Comparison of ENCODE assay signal across 30 mouse cellular contexts in genomic region chr17:9631081-9631480, GRCm38 (mm10). TPM values are rescaled to one million over a fixed set of nuclear protein-coding genes. Genes with fewer than 3 reads are reported as not detected.
A peak's percentile ranks its signal among the peaks of the same experiment; 100 is the strongest.
DNase-seq lines count a peak whose midpoint lies in the region; ATAC-seq lines count a peak whose summit lies in the region.
"Had no signal": no experiment of that assay in that cellular context is flagged by ENCODE, and none has a peak within 500 bp of the region (broad histone marks: within the 10 kb centered on the region; RNA-seq: fewer than 3 reads in every experiment).

No protein-coding gene starts in this region.

- WGBS in hindbrain, embryonic 10.5 days: 79% methylated on average over 1 of the region's 1 CpGs
- WGBS in hindbrain, embryonic 14.5 days: 53% methylated on average over 1 of the region's 1 CpGs
- 43% methylated on average over 1 of the region's 1 CpGs for WGBS in neural tube, embryonic 11.5 days
- WGBS in hindbrain, embryonic 15.5 days: 42% methylated on average over 1 of the region's 1 CpGs
- WGBS in neural tube, embryonic 15.5 days: 19% methylated on average over 1 of the region's 1 CpGs

- peak overlapping the region; percentile 67; the same call in 1 of the 2 replicates for H3K27ac ChIP-seq in hindbrain, embryonic 10.5 days
- no peak overlapping the region for H3K27ac ChIP-seq in hindbrain, embryonic 14.5 days
- no peak overlapping the region for H3K27ac ChIP-seq in neural tube, embryonic 11.5 days (ENCODE audit: low read depth, low read length)
- peak overlapping the region; percentile 48; the same call in 1 of the 2 replicates for H3K27ac ChIP-seq in hindbrain, embryonic 15.5 days (replicated peaks)
- peak overlapping the region; percentile 37; the same call in 1 of the 2 replicates for H3K27ac ChIP-seq in neural tube, embryonic 15.5 days (replicated peaks)
- H3K27ac ChIP-seq: embryonic facial prominence, embryonic 12.5 days; kidney, embryonic 15.5 days had no signal

- H3K27me3 ChIP-seq in hindbrain, embryonic 10.5 days (ENCODE audit: insufficient read depth, poor library complexity, severe bottlenecking): no peaks in the 10 kb centered on the region
- no peaks in the 10 kb centered on the region for H3K27me3 ChIP-seq in hindbrain, embryonic 14.5 days (ENCODE audit: control insufficient read depth, insufficient read depth, low read length)
- H3K27me3 ChIP-seq in neural tube, embryonic 11.5 days (ENCODE audit: control insufficient read depth, insufficient read depth, low read length): no peaks in the 10 kb centered on the region
- H3K27me3 ChIP-seq in hindbrain, embryonic 15.5 days: no peaks in the 10 kb centered on the region
- H3K27me3 ChIP-seq in neural tube, embryonic 15.5 days (replicated peaks): no peaks in the 10 kb centered on the region
- H3K27me3 ChIP-seq: embryonic facial prominence, embryonic 12.5 days; kidney, embryonic 15.5 days had no signal

- H3K36me3 ChIP-seq in hindbrain, embryonic 10.5 days: no peaks in the 10 kb centered on the region
- no peaks in the 10 kb centered on the region for H3K36me3 ChIP-seq in hindbrain, embryonic 14.5 days (replicated peaks; ENCODE audit: control insufficient read depth, insufficient read depth)
- no peaks in the 10 kb centered on the region for H3K36me3 ChIP-seq in neural tube, embryonic 11.5 days (ENCODE audit: control insufficient read depth, insufficient read depth, low read length)
- H3K36me3 ChIP-seq in hindbrain, embryonic 15.5 days: no peaks in the 10 kb centered on the region
- no peaks in the 10 kb centered on the region for H3K36me3 ChIP-seq in neural tube, embryonic 15.5 days
- H3K36me3 ChIP-seq: embryonic facial prominence, embryonic 12.5 days; kidney, embryonic 15.5 days had no signal

- H3K9me3 ChIP-seq in hindbrain, embryonic 10.5 days: no peaks in the 10 kb centered on the region
- H3K9me3 ChIP-seq in hindbrain, embryonic 14.5 days (ENCODE audit: control insufficient read depth, low read length): no peaks in the 10 kb centered on the region
- H3K9me3 ChIP-seq in neural tube, embryonic 11.5 days (ENCODE audit: control insufficient read depth, low read length): no peaks in the 10 kb centered on the region
- no peaks in the 10 kb centered on the region for H3K9me3 ChIP-seq in hindbrain, embryonic 15.5 days
- no peaks in the 10 kb centered on the region for H3K9me3 ChIP-seq in neural tube, embryonic 15.5 days (replicated peaks)
- H3K9me3 ChIP-seq: embryonic facial prominence, embryonic 12.5 days; kidney, embryonic 15.5 days had no signal

- peak; percentile 24 for DNase-seq in hindbrain, embryonic 10.5 days (ENCODE audit: low spot score)
- no peak for DNase-seq in hindbrain, embryonic 14.5 days (ENCODE audit: low spot score)
- peak; percentile 20 for DNase-seq in neural tube, embryonic 11.5 days (ENCODE audit: low spot score)
- DNase-seq in neural tube, embryonic 10.5 days (ENCODE audit: extremely low spot score, low spot score): no peak
- DNase-seq: adrenal gland, postnatal 10 days; cerebellum, postnatal 14 days; gastrocnemius, postnatal 10 days; kidney, postnatal 4 days; lung, adult 18-20 months; lung, postnatal 14 days; thymus, postnatal 36 days had no signal

- no peak overlapping the region for H3K4me2 ChIP-seq in hindbrain, embryonic 14.5 days (replicated peaks)
- no peak overlapping the region for H3K4me2 ChIP-seq in neural tube, embryonic 11.5 days (ENCODE audit: low read depth)
- no peak overlapping the region for H3K4me2 ChIP-seq in hindbrain, embryonic 15.5 days
- H3K4me2 ChIP-seq in neural tube, embryonic 15.5 days: no peak overlapping the region
- H3K4me2 ChIP-seq: embryonic facial prominence, embryonic 12.5 days; kidney, embryonic 15.5 days; liver, embryonic 11.5 days had no signal

- peaks cover 23% of the 10 kb centered on the region for H3K4me1 ChIP-seq in hindbrain, embryonic 10.5 days (replicated peaks)
- no peaks in the 10 kb centered on the region for H3K4me1 ChIP-seq in hindbrain, embryonic 14.5 days (replicated peaks; ENCODE audit: control insufficient read depth, insufficient read depth, low read length)
- no peaks in the 10 kb centered on the region for H3K4me1 ChIP-seq in neural tube, embryonic 11.5 days (ENCODE audit: control insufficient read depth, insufficient read depth, low read length)
- no peaks in the 10 kb centered on the region for H3K4me1 ChIP-seq in hindbrain, embryonic 15.5 days (replicated peaks)
- H3K4me1 ChIP-seq in neural tube, embryonic 15.5 days: no peaks in the 10 kb centered on the region
- H3K4me1 ChIP-seq: embryonic facial prominence, embryonic 12.5 days; kidney, embryonic 15.5 days had no signal

- no peak overlapping the region for H3K9ac ChIP-seq in hindbrain, embryonic 14.5 days
- H3K9ac ChIP-seq in neural tube, embryonic 11.5 days (ENCODE audit: low read length): no peak overlapping the region
- H3K9ac ChIP-seq in hindbrain, embryonic 15.5 days: no peak overlapping the region
- H3K9ac ChIP-seq in neural tube, embryonic 15.5 days (replicated peaks): no peak overlapping the region
- H3K9ac ChIP-seq: embryonic facial prominence, embryonic 12.5 days; kidney, embryonic 15.5 days had no signal

- ATAC-seq in hindbrain, embryonic 14.5 days (ENCODE audit: low FRiP score): no peak
- peak; percentile 48; the same call in 1 of the 2 replicates for ATAC-seq in neural tube, embryonic 11.5 days (ENCODE audit: insufficient read depth, low FRiP score, low TSS enrichment)
- ATAC-seq in hindbrain, embryonic 15.5 days (ENCODE audit: low FRiP score, low read depth): no peak
- ATAC-seq in neural tube, embryonic 15.5 days (ENCODE audit: low FRiP score): no peak
- ATAC-seq in megakaryocyte, adult 5-6 weeks (ENCODE audit: poor library complexity, severe bottlenecking): no peak
- ATAC-seq in frontal cortex, adult (ENCODE audit: low TSS enrichment): no peak
- ATAC-seq: activated CD4-positive, CD25-positive, alpha-beta regulatory T cell, adult 4 months; intestine, postnatal 0 days had no signal

- H3K4me3 ChIP-seq in hindbrain, embryonic 10.5 days: no peak overlapping the region
- no peak overlapping the region for H3K4me3 ChIP-seq in hindbrain, embryonic 14.5 days (replicated peaks; ENCODE audit: low read length)
- H3K4me3 ChIP-seq in neural tube, embryonic 11.5 days (ENCODE audit: low read depth, low read length): no peak overlapping the region
- H3K4me3 ChIP-seq in hindbrain, embryonic 15.5 days: no peak overlapping the region
- H3K4me3 ChIP-seq in neural tube, embryonic 15.5 days (replicated peaks): no peak overlapping the region
- H3K4me3 ChIP-seq: embryonic facial prominence, embryonic 12.5 days; erythroblast, embryonic 14.5 days; kidney, embryonic 15.5 days had no signal

RNA-seq across cellular contexts. Expression of gene Pabpc6, which starts 38.4 kb away (rescaled TPM):
- 0.06 TPM in 1 of 2 replicates, not detected in the other for polyA plus RNA-seq in hindbrain, embryonic 10.5 days (2016; fragmentation: Nextera tagmentation; extraction: Ambion mirVana)
- not detected in 2 replicates for polyA plus RNA-seq in hindbrain, embryonic 14.5 days (2014; fragmentation: Nextera tagmentation; extraction: Ambion mirVana)
- polyA plus RNA-seq in neural tube, embryonic 11.5 days (2014; fragmentation: Nextera tagmentation; extraction: Ambion mirVana): not detected in 2 replicates
- not detected in 2 replicates for polyA plus RNA-seq in hindbrain, embryonic 15.5 days (2015; fragmentation: Nextera tagmentation; extraction: Ambion mirVana)
- not detected in 2 replicates for polyA plus RNA-seq in neural tube, embryonic 15.5 days (2015; fragmentation: Nextera tagmentation; extraction: Ambion mirVana)
- not detected in 2 replicates for total RNA-seq in megakaryocyte, adult 5-6 weeks (2015)
- not detected in 2 replicates for total RNA-seq in megakaryocyte, adult 5-6 weeks (2017)
- total RNA-seq: adrenal gland, postnatal 10 days; gastrocnemius, postnatal 10 days; heart, adult 8-10 months; hematopoietic stem cell, adult 5-6 weeks; layer of hippocampus, postnatal 14 days; megakaryocyte-erythroid progenitor cell, adult 5-6 weeks had no signal
- polyA plus RNA-seq: activated CD4-positive, CD25-positive, alpha-beta regulatory T cell, adult 4 months; C2C12; embryonic facial prominence, embryonic 12.5 days; erythroblast, embryonic 14.5 days; frontal cortex, adult 2 months; heart, embryonic 16.5 days; intestine, postnatal 0 days; kidney, embryonic 15.5 days; limb, embryonic 11.5 days; liver, embryonic 11.5 days; stomach, embryonic 14.5 days had no signal

Comparison
In these comparisons a context has a peak if more than half of its experiments do, and no peak if none do; other contexts are left out.
1. DNase-seq: peak in hindbrain, embryonic 10.5 days (single experiment) and neural tube, embryonic 11.5 days (single experiment); none in hindbrain, embryonic 14.5 days (single experiment) and neural tube, embryonic 10.5 days (single experiment).
2. H3K27ac ChIP-seq: peak in hindbrain, embryonic 10.5 days (single experiment), hindbrain, embryonic 15.5 days (single experiment) and neural tube, embryonic 15.5 days (single experiment); none in hindbrain, embryonic 14.5 days (single experiment) and neural tube, embryonic 11.5 days (single experiment).